Mouse (Mus musculus): ENCODE measurements around the gene Tspoap1. TPM values are rescaled to one million over a fixed set of nuclear protein-coding genes. Genes with fewer than 3 reads are reported as not detected.
A peak's percentile ranks its signal among the peaks of the same experiment; 100 is the strongest.

Tspoap1 gene
- polyA plus RNA-seq, 1 experiment from 2014 or later: 54.5 TPM

GRCm38 (mm10) chr11:87778100-87778765 is 17.9 kb downstream of the Tspoap1 start:
- Histone ChIP-seq H3K9me3 (ENCODE audit: control insufficient read depth, low read length) (no peaks in the 10 kb centered on the region), H3K36me3 (ENCODE audit: control insufficient read depth, insufficient read depth, low read length) (peaks cover 69% of the 10 kb centered on the region), H3K4me2 (ENCODE audit: low read length) (peak overlapping the region; percentile 50), H3K27ac (replicated peaks; ENCODE audit: low read depth, low read length) (no peak overlapping the region), H3K4me1 (ENCODE audit: control insufficient read depth, insufficient read depth, low read length) (no peaks in the 10 kb centered on the region), H3K27me3 (ENCODE audit: control insufficient read depth, insufficient read depth, low read length) (no peaks in the 10 kb centered on the region), H3K9ac (replicated peaks; ENCODE audit: low read length) (no peak overlapping the region; the same call in 1 of the 2 replicates), H3K4me3 (replicated peaks; ENCODE audit: low read depth, low read length) (peak overlapping the region; percentile 10; the same call in 1 of the 2 replicates)
- ATAC-seq (ENCODE audit: low FRiP score, low TSS enrichment) (peak; percentile 48; the same call in 1 of the 2 replicates), DNase-seq (peak; percentile 62)
- WGBS: 11% methylated on average over 32 of the region's 32 CpGs

- Histone ChIP-seq H3K4me3 (replicated peaks; ENCODE audit: low read depth, low read length) (no peak overlapping the region), H3K27ac (replicated peaks; ENCODE audit: low read depth, low read length) (no peak overlapping the region), H3K4me1 (ENCODE audit: control insufficient read depth, insufficient read depth, low read length) (no peaks in the 10 kb centered on the region), H3K27me3 (ENCODE audit: control insufficient read depth, insufficient read depth, low read length) (no peaks in the 10 kb centered on the region), H3K4me2 (ENCODE audit: low read length) (peak overlapping the region; percentile 50), H3K36me3 (ENCODE audit: control insufficient read depth, insufficient read depth, low read length) (peaks cover 67% of the 10 kb centered on the region), H3K9me3 (ENCODE audit: control insufficient read depth, low read length) (no peaks in the 10 kb centered on the region), H3K9ac (replicated peaks; ENCODE audit: low read length) (no peak overlapping the region)
- WGBS: 38% methylated on average over 12 of the region's 12 CpGs
- no peak for ATAC-seq (ENCODE audit: low FRiP score, low TSS enrichment)
- DNase-seq: no peak
Observed at GRCm38 (mm10) chr11:87778915-87779314, 18.6 kb downstream of the Tspoap1 start.

GRCm38 (mm10) chr11:87779392-87779791 is 19.1 kb downstream of the Tspoap1 start:
- WGBS: 84% methylated on average over 4 of the region's 4 CpGs
- Histone ChIP-seq H3K27ac (replicated peaks; ENCODE audit: low read depth, low read length) (no peak overlapping the region), H3K4me3 (replicated peaks; ENCODE audit: low read depth, low read length) (no peak overlapping the region), H3K27me3 (ENCODE audit: control insufficient read depth, insufficient read depth, low read length) (no peaks in the 10 kb centered on the region), H3K9ac (replicated peaks; ENCODE audit: low read length) (no peak overlapping the region), H3K36me3 (ENCODE audit: control insufficient read depth, insufficient read depth, low read length) (peaks cover 65% of the 10 kb centered on the region), H3K9me3 (ENCODE audit: control insufficient read depth, low read length) (no peaks in the 10 kb centered on the region), H3K4me2 (ENCODE audit: low read length) (no peak overlapping the region), H3K4me1 (ENCODE audit: control insufficient read depth, insufficient read depth, low read length) (no peaks in the 10 kb centered on the region)
- no peak for ATAC-seq (ENCODE audit: low FRiP score, low TSS enrichment)
- no peak for DNase-seq

GRCm38 (mm10) chr11:87780130-87780529 is 19.8 kb downstream of the Tspoap1 start:
- Histone ChIP-seq H3K27me3 (ENCODE audit: control insufficient read depth, insufficient read depth, low read length) (no peaks in the 10 kb centered on the region), H3K9ac (replicated peaks; ENCODE audit: low read length) (no peak overlapping the region), H3K27ac (replicated peaks; ENCODE audit: low read depth, low read length) (no peak overlapping the region), H3K4me2 (ENCODE audit: low read length) (no peak overlapping the region), H3K4me3 (replicated peaks; ENCODE audit: low read depth, low read length) (no peak overlapping the region), H3K36me3 (ENCODE audit: control insufficient read depth, insufficient read depth, low read length) (peaks cover 65% of the 10 kb centered on the region), H3K9me3 (ENCODE audit: control insufficient read depth, low read length) (no peaks in the 10 kb centered on the region), H3K4me1 (ENCODE audit: control insufficient read depth, insufficient read depth, low read length) (no peaks in the 10 kb centered on the region)
- DNase-seq (no peak), ATAC-seq (ENCODE audit: low FRiP score, low TSS enrichment) (no peak)
- 88% methylated on average over 8 of the region's 8 CpGs for WGBS

- Histone ChIP-seq H3K36me3 (ENCODE audit: control insufficient read depth, insufficient read depth, low read length) (peaks cover 4% of the 10 kb centered on the region), H3K27ac (replicated peaks; ENCODE audit: low read depth, low read length) (no peak overlapping the region), H3K4me3 (replicated peaks; ENCODE audit: low read depth, low read length) (no peak overlapping the region), H3K9ac (replicated peaks; ENCODE audit: low read length) (no peak overlapping the region), H3K9me3 (ENCODE audit: control insufficient read depth, low read length) (no peaks in the 10 kb centered on the region), H3K27me3 (ENCODE audit: control insufficient read depth, insufficient read depth, low read length) (no peaks in the 10 kb centered on the region), H3K4me1 (ENCODE audit: control insufficient read depth, insufficient read depth, low read length) (no peaks in the 10 kb centered on the region), H3K4me2 (ENCODE audit: low read length) (no peak overlapping the region)
- DNase-seq (no peak), ATAC-seq (ENCODE audit: low FRiP score, low TSS enrichment) (no peak)
- 92% methylated on average over 6 of the region's 6 CpGs for WGBS
Observed at GRCm38 (mm10) chr11:87790088-87790487, 29.7 kb downstream of the Tspoap1 start.

GRCm38 (mm10) chr11:87793460-87793859 is 33.1 kb downstream of the Tspoap1 start, which contains the start of gene Mpo:
Mpo (plus strand) TSS chr11:87793581.
- no peak for DNase-seq
- Histone ChIP-seq H3K27me3 (ENCODE audit: control insufficient read depth, insufficient read depth, low read length) (no peaks in the 10 kb centered on the region), H3K9me3 (ENCODE audit: control insufficient read depth, low read length) (no peaks in the 10 kb centered on the region), H3K36me3 (ENCODE audit: control insufficient read depth, insufficient read depth, low read length) (no peaks in the 10 kb centered on the region), H3K4me3 (replicated peaks; ENCODE audit: low read depth, low read length) (no peak within 1 kb of the TSS), H3K27ac (replicated peaks; ENCODE audit: low read depth, low read length) (no peak within 1 kb of the TSS), H3K9ac (replicated peaks; ENCODE audit: low read length) (no peak within 1 kb of the TSS), H3K4me1 (ENCODE audit: control insufficient read depth, insufficient read depth, low read length) (no peaks in the 10 kb centered on the region), H3K4me2 (ENCODE audit: low read length) (no peak within 1 kb of the TSS)
- no peak for ATAC-seq (ENCODE audit: low FRiP score, low TSS enrichment)
- 78% methylated on average over 3 of the region's 3 CpGs for WGBS

- Histone ChIP-seq H3K27ac (replicated peaks; ENCODE audit: low read depth, low read length) (no peak overlapping the region), H3K27me3 (ENCODE audit: control insufficient read depth, insufficient read depth, low read length) (no peaks in the 10 kb centered on the region), H3K4me3 (replicated peaks; ENCODE audit: low read depth, low read length) (no peak overlapping the region), H3K9me3 (ENCODE audit: control insufficient read depth, low read length) (no peaks in the 10 kb centered on the region), H3K9ac (replicated peaks; ENCODE audit: low read length) (no peak overlapping the region), H3K36me3 (ENCODE audit: control insufficient read depth, insufficient read depth, low read length) (no peaks in the 10 kb centered on the region), H3K4me1 (ENCODE audit: control insufficient read depth, insufficient read depth, low read length) (no peaks in the 10 kb centered on the region), H3K4me2 (ENCODE audit: low read length) (no peak overlapping the region)
- no peak for ATAC-seq (ENCODE audit: low FRiP score, low TSS enrichment)
- 87% methylated on average over 22 of the region's 22 CpGs for WGBS
- DNase-seq: no peak
Observed at GRCm38 (mm10) chr11:87801711-87802275, 41.5 kb downstream of the Tspoap1 start.

GRCm38 (mm10) chr11:87802621-87803020 is 42.3 kb downstream of the Tspoap1 start:
- Histone ChIP-seq H3K4me2 (ENCODE audit: low read length) (no peak overlapping the region), H3K36me3 (ENCODE audit: control insufficient read depth, insufficient read depth, low read length) (no peaks in the 10 kb centered on the region), H3K27ac (replicated peaks; ENCODE audit: low read depth, low read length) (no peak overlapping the region), H3K27me3 (ENCODE audit: control insufficient read depth, insufficient read depth, low read length) (no peaks in the 10 kb centered on the region), H3K4me1 (ENCODE audit: control insufficient read depth, insufficient read depth, low read length) (no peaks in the 10 kb centered on the region), H3K4me3 (replicated peaks; ENCODE audit: low read depth, low read length) (no peak overlapping the region), H3K9ac (replicated peaks; ENCODE audit: low read length) (no peak overlapping the region), H3K9me3 (ENCODE audit: control insufficient read depth, low read length) (no peaks in the 10 kb centered on the region)
- DNase-seq (peak; percentile 57), ATAC-seq (ENCODE audit: low FRiP score, low TSS enrichment) (no peak)
- WGBS: 44% methylated on average over 14 of the region's 14 CpGs

- ATAC-seq (ENCODE audit: low FRiP score, low TSS enrichment): no peak
- H3K36me3 ChIP-seq (ENCODE audit: control insufficient read depth, insufficient read depth, low read length): no peaks in the 10 kb centered on the region
- H3K4me2 ChIP-seq (ENCODE audit: low read length): no peak overlapping the region
- WGBS: 59% methylated on average over 1 of the region's 1 CpGs
- no peak overlapping the region for H3K27ac ChIP-seq (replicated peaks; ENCODE audit: low read depth, low read length)
- H3K9ac ChIP-seq (replicated peaks; ENCODE audit: low read length): no peak overlapping the region
- DNase-seq: no peak
- H3K4me3 ChIP-seq (replicated peaks; ENCODE audit: low read depth, low read length): no peak overlapping the region
- H3K4me1 ChIP-seq (ENCODE audit: control insufficient read depth, insufficient read depth, low read length): no peaks in the 10 kb centered on the region
- H3K27me3 ChIP-seq (ENCODE audit: control insufficient read depth, insufficient read depth, low read length): no peaks in the 10 kb centered on the region
- H3K9me3 ChIP-seq (ENCODE audit: control insufficient read depth, low read length): no peaks in the 10 kb centered on the region
Observed at GRCm38 (mm10) chr11:87805448-87805847, 45.1 kb downstream of the Tspoap1 start.

Measured in midbrain, embryonic 14.5 days (tissue).